Mouse (Mus musculus) gastrocnemius, postnatal 4 days (tissue): ENCODE data around the gene Vmn1r3. TPM values are rescaled to one million over a fixed set of nuclear protein-coding genes. Genes with fewer than 3 reads are reported as not detected.
A peak's percentile ranks its signal among the peaks of the same experiment; 100 is the strongest.
"Not testable (repeated sequence)": the region's sequence is repeated elsewhere in the genome, so short reads cannot be mapped to it uniquely, and the experiment has no call there.

ENCODE experiments used
- DNase-seq, 2 experiments: peaks; one replicate each; pipeline ENCODE4 v3.0.0; 2021 to 2022; ENCODE audit warnings: low spot score in 2 of 2, mixed read lengths in 2 of 2
- long read RNA-seq, 2 experiments: library from polyadenylated mRNA; stranded (forward); transcript quantifications; one replicate each; pipeline ENCODE4 v2.0.0; 2021
- total RNA-seq, 2 experiments: library from RNA; stranded (reverse); gene quantifications; 2 replicates each; pipeline ENCODE4 v1.2.3; 2021

The Vmn1r3 gene
- not detected for total RNA-seq
- long read RNA-seq, experiment 1: 0 reads
- long read RNA-seq, experiment 2: 0 reads

- DNase-seq: not testable (repeated sequence)
Measured at GRCm38 (mm10) chr4:3185258-3185657, at the start of gene Vmn1r3. Vmn1r3 (minus strand) TSS chr4:3185358.

GRCm38 (mm10) chr4:3232053-3232452 lies 46.9 kb upstream of the Vmn1r3 start:
- peak; percentile 65 to 79 for DNase-seq

GRCm38 (mm10) chr4:3230908-3231684 lies 45.9 kb upstream of the Vmn1r3 start:
- peak; percentile 80 to 82 for DNase-seq

GRCm38 (mm10) chr4:3229532-3229931 lies 44.4 kb upstream of the Vmn1r3 start:
- DNase-seq: peak; percentile 77

- no peak for DNase-seq
Measured at GRCm38 (mm10) chr4:3228476-3228875, 43.3 kb upstream of the Vmn1r3 start.

- DNase-seq: no peak
Measured at GRCm38 (mm10) chr4:3227751-3228150, 42.6 kb upstream of the Vmn1r3 start.

GRCm38 (mm10) chr4:3226488-3226887 lies 41.3 kb upstream of the Vmn1r3 start:
- DNase-seq: no peak

GRCm38 (mm10) chr4:3225416-3225815 lies 40.3 kb upstream of the Vmn1r3 start:
- DNase-seq: not testable (repeated sequence)

GRCm38 (mm10) chr4:3224848-3225247 lies 39.7 kb upstream of the Vmn1r3 start:
- DNase-seq: not testable (repeated sequence)

GRCm38 (mm10) chr4:3223483-3224209 lies 38.5 kb upstream of the Vmn1r3 start:
- not testable (repeated sequence) for DNase-seq

GRCm38 (mm10) chr4:3216382-3216781 lies 31.2 kb upstream of the Vmn1r3 start:
- not testable (repeated sequence) for DNase-seq

- not testable (repeated sequence) for DNase-seq
Measured at GRCm38 (mm10) chr4:3213349-3213748, 28.2 kb upstream of the Vmn1r3 start.

GRCm38 (mm10) chr4:3209643-3210217 lies 24.6 kb upstream of the Vmn1r3 start:
- DNase-seq: not testable (repeated sequence)

- DNase-seq: peak; percentile 15 to 57
Measured at GRCm38 (mm10) chr4:3176746-3177490, 8.2 kb downstream of the Vmn1r3 start.

GRCm38 (mm10) chr4:3176195-3176594 lies 9.0 kb downstream of the Vmn1r3 start:
- not testable (repeated sequence) for DNase-seq

- not testable (repeated sequence) for DNase-seq
Measured at GRCm38 (mm10) chr4:3175756-3176155, 9.4 kb downstream of the Vmn1r3 start.

- not testable (repeated sequence) for DNase-seq
Measured at GRCm38 (mm10) chr4:3174586-3174985, 10.6 kb downstream of the Vmn1r3 start.

GRCm38 (mm10) chr4:3167020-3167419 lies 18.1 kb downstream of the Vmn1r3 start, which contains the start of gene Vmn1r2:
Vmn1r2 (plus strand) TSS chr4:3167320.
- not testable (repeated sequence) for DNase-seq

GRCm38 (mm10) chr4:3165046-3165445 lies 20.1 kb downstream of the Vmn1r3 start:
- peak in 1 of 2 experiments; percentile 81 for DNase-seq

- not testable (repeated sequence) for DNase-seq
Measured at GRCm38 (mm10) chr4:3164429-3164828, 20.7 kb downstream of the Vmn1r3 start.

GRCm38 (mm10) chr4:3153320-3153719 lies 31.8 kb downstream of the Vmn1r3 start:
- DNase-seq: not testable (repeated sequence)
